Mouse (Mus musculus) ES-Bruce4 (cell line): ENCODE data around the gene Kcnmb2. TPM values are rescaled to one million over a fixed set of nuclear protein-coding genes. Genes with fewer than 3 reads are reported as not detected.

Experiments
- H3K27ac ChIP-seq: 2 replicates; pipeline ENCODE4 v1.5.1; 2012; ENCODE audit warnings: low read length, inconsistent platforms; ENCODE audit not compliant: insufficient read depth
- H3K27me3 ChIP-seq: 2 replicates; pipeline ENCODE4 v1.6.1; 2012; ENCODE audit warnings: mild to moderate bottlenecking, low read length, inconsistent platforms; ENCODE audit not compliant: control insufficient read depth, poor library complexity, insufficient read depth, severe bottlenecking
- H3K36me3 ChIP-seq: 2 replicates; pipeline ENCODE4 v1.6.1; 2012; ENCODE audit warnings: inconsistent platforms, mild to moderate bottlenecking, low read length, moderate library complexity; ENCODE audit not compliant: control insufficient read depth, poor library complexity, insufficient read depth, severe bottlenecking
- H3K4me1 ChIP-seq: one replicate; pipeline ENCODE4 v1.8.1; 2011; ENCODE audit warnings: low read length; ENCODE audit not compliant: control insufficient read depth, insufficient read depth
- H3K4me3 ChIP-seq: 2 replicates; pipeline ENCODE4 v1.5.1; 2011; ENCODE audit warnings: low read depth, mild to moderate bottlenecking, low read length
- H3K9ac ChIP-seq: 2 replicates; pipeline ENCODE4 v1.6.1; 2012; ENCODE audit warnings: low read depth, mild to moderate bottlenecking, inconsistent platforms; ENCODE audit not compliant: poor library complexity, severe bottlenecking
- H3K9me3 ChIP-seq: replicated peaks from 2 replicates; pipeline ENCODE4 v1.6.1; 2012; ENCODE audit warnings: mild to moderate bottlenecking, low read length, inconsistent platforms; ENCODE audit not compliant: control insufficient read depth, poor library complexity, insufficient read depth, severe bottlenecking
- CTCF ChIP-seq: IDR thresholded peaks from one replicate; pipeline ENCODE4 v1.8.1; 2011; ENCODE audit warnings: low read depth, low read length
- EP300 ChIP-seq: IDR thresholded peaks from 2 replicates; pipeline ENCODE4 v1.6.1; 2011; ENCODE audit warnings: low read depth, low read length; ENCODE audit not compliant: insufficient read depth
- POLR2A ChIP-seq: IDR thresholded peaks from one replicate; pipeline ENCODE4 v1.8.1; 2011; ENCODE audit warnings: low read length; ENCODE audit not compliant: insufficient read depth
- polyA plus RNA-seq: library from polyadenylated mRNA; stranded (reverse); fragments of >200 nt; gene quantifications from 2 replicates; pipeline ENCODE4 v1.2.4, GENCODE M21; 2011; ENCODE audit warnings: low read depth; ENCODE audit not compliant: missing spikeins, insufficient read depth, insufficient read length

Gene Kcnmb2
- polyA plus RNA-seq, 1 experiment: not detected

- Histone ChIP-seq H3K27me3 (0 out of 2 replicates have a peak, but pooled peaks cover 2% of the 10 kb centered on the region), H3K9ac (no peak overlapping the region), H3K9me3 (no peaks in the 10 kb centered on the region), H3K27ac (no peak overlapping the region), H3K4me1 (no peaks in the 10 kb centered on the region), H3K36me3 (no peaks in the 10 kb centered on the region), H3K4me3 (no peak overlapping the region)
- TF ChIP-seq CTCF: no peak
Measured at GRCm38 (mm10) chr3:31903506-31903905, 1.2 kb downstream of the Kcnmb2 start.

GRCm38 (mm10) chr3:31904156-31904555, 1.8 kb downstream of the Kcnmb2 start:
- no peak overlapping the region for H3K27ac ChIP-seq
- 0 out of 2 replicates have a peak, but pooled peaks cover 2% of the 10 kb centered on the region for H3K27me3 ChIP-seq
- H3K9ac ChIP-seq: no peak overlapping the region
- no peak overlapping the region for H3K4me3 ChIP-seq
- TF ChIP-seq CTCF: no peak
- TF ChIP-seq POLR2A: no peak
- no peak for TF ChIP-seq EP300
- H3K36me3 ChIP-seq: no peaks in the 10 kb centered on the region
- no peaks in the 10 kb centered on the region for H3K4me1 ChIP-seq
- no peaks in the 10 kb centered on the region for H3K9me3 ChIP-seq

GRCm38 (mm10) chr3:31911168-31911567, 8.9 kb downstream of the Kcnmb2 start:
- no peak overlapping the region for H3K4me3 ChIP-seq
- no peaks in the 10 kb centered on the region for H3K27me3 ChIP-seq
- no peaks in the 10 kb centered on the region for H3K9me3 ChIP-seq
- no peak for TF ChIP-seq EP300
- TF ChIP-seq CTCF: no peak
- no peaks in the 10 kb centered on the region for H3K4me1 ChIP-seq
- no peak overlapping the region for H3K9ac ChIP-seq
- no peak overlapping the region for H3K27ac ChIP-seq
- no peaks in the 10 kb centered on the region for H3K36me3 ChIP-seq

GRCm38 (mm10) chr3:31911690-31912089, 9.4 kb downstream of the Kcnmb2 start:
- Histone ChIP-seq H3K27ac (no peak overlapping the region), H3K4me1 (no peaks in the 10 kb centered on the region), H3K9ac (no peak overlapping the region), H3K27me3 (no peaks in the 10 kb centered on the region), H3K36me3 (no peaks in the 10 kb centered on the region), H3K9me3 (no peaks in the 10 kb centered on the region), H3K4me3 (no peak overlapping the region)
- TF ChIP-seq CTCF (no peak), POLR2A (no peak), EP300 (no peak)

- no peaks in the 10 kb centered on the region for H3K9me3 ChIP-seq
- H3K4me1 ChIP-seq: no peaks in the 10 kb centered on the region
- H3K27me3 ChIP-seq: no peaks in the 10 kb centered on the region
- no peak overlapping the region for H3K9ac ChIP-seq
- no peaks in the 10 kb centered on the region for H3K36me3 ChIP-seq
- H3K27ac ChIP-seq: no peak overlapping the region
- TF ChIP-seq CTCF: no peak
- TF ChIP-seq EP300: no peak
- no peak for TF ChIP-seq POLR2A
- H3K4me3 ChIP-seq: no peak overlapping the region
Measured at GRCm38 (mm10) chr3:31928544-31928943, 26.2 kb downstream of the Kcnmb2 start.

GRCm38 (mm10) chr3:31934704-31935103, 32.4 kb downstream of the Kcnmb2 start:
- Histone ChIP-seq H3K9ac (no peak overlapping the region), H3K4me1 (no peaks in the 10 kb centered on the region), H3K27ac (no peak overlapping the region), H3K4me3 (no peak overlapping the region), H3K27me3 (no peaks in the 10 kb centered on the region), H3K9me3 (no peaks in the 10 kb centered on the region), H3K36me3 (no peaks in the 10 kb centered on the region)
- no peak for TF ChIP-seq POLR2A
- no peak for TF ChIP-seq EP300
- TF ChIP-seq CTCF: no peak
